Mouse (Mus musculus): ENCODE results near the gene Snrnp27. TPM values are rescaled to one million over a fixed set of nuclear protein-coding genes. Genes with fewer than 3 reads are reported as not detected.

The Snrnp27 gene
- total and polyA plus RNA-seq, 3 experiments, result 63.1 to 97.9 (median 72.7) TPM

GRCm38 (mm10) chr6:86665560-86666307, 18.6 kb downstream of the Snrnp27 start:
- TF ChIP-seq KAT2A (IDR thresholded peaks at IDR 0.05; ENCODE audit: insufficient replicate concordance, low read length), result no peak
- TF ChIP-seq MAZ (IDR thresholded peaks at IDR 0.05; ENCODE audit: low read depth, low read length), result no peak
- no peak for TF ChIP-seq E2F4 (IDR thresholded peaks at IDR 0.05; ENCODE audit: insufficient replicate concordance, low read depth, low read length)
- TF ChIP-seq MEF2A (IDR thresholded peaks at IDR 0.05; ENCODE audit: borderline replicate concordance, low read depth, low read length), result no peak
- no peak for TF ChIP-seq TBP (conservative IDR thresholded peaks at IDR 0.05; ENCODE audit: low read depth, low read length)
- TF ChIP-seq MAX (IDR thresholded peaks at IDR 0.05; ENCODE audit: low read length), result no peak
- TF ChIP-seq IRF4 (IDR thresholded peaks at IDR 0.05; ENCODE audit: low read depth, low read length), result no peak
- TF ChIP-seq ZC3H11A (IDR thresholded peaks at IDR 0.05; ENCODE audit: low read depth, low read length), result no peak
- Histone ChIP-seq H3K9ac (ENCODE audit: insufficient read depth, low read depth) (no peak overlapping the region), H3K4me1 (ENCODE audit: control insufficient read depth in 1 of 2, insufficient read depth in 2 of 2) (peaks cover 2 to 16% of the 10 kb centered on the region in 2 experiments; a peak in 3 of 4 replicates), H3K36me3 (replicated peaks in 1 of 2; ENCODE audit: control insufficient read depth in 1 of 2, insufficient read depth in 1 of 2, low read length in 1 of 2) (peaks cover 10 to 22% of the 10 kb centered on the region in 2 experiments), H3K4me2 (ENCODE audit: insufficient read depth, low read depth, poor library complexity, severe bottlenecking) (no peak overlapping the region; the same call in 1 of the 2 replicates), H3K27me3 (replicated peaks) (peaks cover 2% of the 10 kb centered on the region), H3K4me3 (replicated peaks in 1 of 3; ENCODE audit: low read depth in 2 of 3, low read length in 2 of 3, poor library complexity in 1 of 3) (no peak overlapping the region), H3K27ac (ENCODE audit: insufficient read depth, low read depth) (no peak overlapping the region), H3K79me2 (replicated peaks; ENCODE audit: control insufficient read depth, extremely low read depth, insufficient read depth, poor library complexity, severe bottlenecking) (peaks cover 3% of the 10 kb centered on the region; the same call in 1 of the 2 replicates), H3K9me3 (replicated peaks; ENCODE audit: low read length) (no peaks in the 10 kb centered on the region)
- dilution Hi-C loops (cut with MboI; ENCODE audit: extremely low pct_ligation_motif_present, extremely low pct_unique_long_range_greater_than_20kb, low sequenced_read_pairs), result no loop called here
- no peak for DNase-seq (ENCODE audit: extremely low read depth)
- in situ Hi-C loops (cut with MboI; ENCODE audit: low pct_ligation_motif_present, low pct_unique_long_range_greater_than_20kb, low sequenced_read_pairs), result loop anchor here (5.0 kb wide), 1 partner anchor 128 kb away; no protein-coding TSS in a partner anchor

GRCm38 (mm10) chr6:86665076-86665475, 19.2 kb downstream of the Snrnp27 start:
- peaks cover 2% of the 10 kb centered on the region for H3K27me3 ChIP-seq (replicated peaks)
- H3K9me3 ChIP-seq (replicated peaks; ENCODE audit: low read length), result no peaks in the 10 kb centered on the region
- no peak for DNase-seq (ENCODE audit: extremely low read depth)
- peaks cover 2% of the 10 kb centered on the region; the same call in 1 of the 2 replicates for H3K79me2 ChIP-seq (replicated peaks; ENCODE audit: control insufficient read depth, extremely low read depth, insufficient read depth, poor library complexity, severe bottlenecking)
- H3K4me2 ChIP-seq (ENCODE audit: insufficient read depth, low read depth, poor library complexity, severe bottlenecking), result no peak overlapping the region
- dilution Hi-C loops (cut with MboI; ENCODE audit: extremely low pct_ligation_motif_present, extremely low pct_unique_long_range_greater_than_20kb, low sequenced_read_pairs), result no loop called here
- H3K36me3 ChIP-seq (replicated peaks in 1 of 2; ENCODE audit: control insufficient read depth in 1 of 2, insufficient read depth in 1 of 2, low read length in 1 of 2), result peaks cover 10 to 22% of the 10 kb centered on the region in 2 experiments
- H3K9ac ChIP-seq (ENCODE audit: insufficient read depth, low read depth), result no peak overlapping the region
- peaks cover 2 to 20% of the 10 kb centered on the region in 2 experiments; a peak in 3 of 4 replicates for H3K4me1 ChIP-seq (ENCODE audit: control insufficient read depth in 1 of 2, insufficient read depth in 2 of 2)
- no peak overlapping the region for H3K4me3 ChIP-seq (replicated peaks in 1 of 3; ENCODE audit: low read depth in 2 of 3, low read length in 2 of 3, poor library complexity in 1 of 3)
- TF ChIP-seq BHLHE40 (IDR thresholded peaks at IDR 0.05; ENCODE audit: low read depth, low read length), result no peak
- TF ChIP-seq POLR2AphosphoS2 (IDR thresholded peaks at IDR 0.05; ENCODE audit: low read depth, low read length), result no peak
- TF ChIP-seq RAD21 (IDR thresholded peaks at IDR 0.05; ENCODE audit: low read depth, low read length), result no peak
- TF ChIP-seq MYC (IDR thresholded peaks at IDR 0.05; ENCODE audit: low read depth, low read length), result no peak
- TF ChIP-seq ZNF384 (IDR thresholded peaks at IDR 0.05; ENCODE audit: low read depth, low read length), result no peak
- TF ChIP-seq MAX (IDR thresholded peaks at IDR 0.05; ENCODE audit: low read length), result no peak
- TF ChIP-seq PAX5 (IDR thresholded peaks at IDR 0.05; ENCODE audit: low read length), result no peak
- in situ Hi-C loops (cut with MboI; ENCODE audit: low pct_ligation_motif_present, low pct_unique_long_range_greater_than_20kb, low sequenced_read_pairs), result loop anchor here (5.0 kb wide), 1 partner anchor 128 kb away; no protein-coding TSS in a partner anchor
- no peak overlapping the region for H3K27ac ChIP-seq (ENCODE audit: insufficient read depth, low read depth)
